Comparison of ENCODE assay signal across 18 mouse cellular contexts in genomic region chr6:144256500-144256899, GRCm38 (mm10).
DNase-seq lines count a peak whose midpoint lies in the region; ATAC-seq and TF ChIP-seq lines count a peak whose summit lies in the region.
"Had no signal": no experiment of that assay in that cellular context is flagged by ENCODE, and none has a peak within 500 bp of the region (broad histone marks: within the 10 kb centered on the region; RNA-seq: fewer than 3 reads in every experiment).

No protein-coding gene starts in this region.

- H3K79me2 ChIP-seq in liver, adult 2 months (ENCODE audit: control insufficient read depth, insufficient read depth, low read length), result no peaks in the 10 kb centered on the region

- no peaks in the 10 kb centered on the region for H3K27me3 ChIP-seq in liver, adult 2 months (ENCODE audit: control insufficient read depth, insufficient read depth, low read length)
- no peaks in the 10 kb centered on the region for H3K27me3 ChIP-seq in liver, embryonic 12.5 days (replicated peaks)
- H3K27me3 ChIP-seq: forebrain, embryonic 13.5 days; stomach, embryonic 15.5 days had no signal

- ATAC-seq in liver, embryonic 12.5 days, result no peak
- ATAC-seq: forebrain, embryonic 13.5 days; intestine, postnatal 0 days had no signal

- TF ChIP-seq CTCF in gastrocnemius, adult 2 months (IDR thresholded peaks at IDR 0.05), result no peak
- TF ChIP-seq CTCF in liver, adult 2 months (IDR thresholded peaks at IDR 0.05; ENCODE audit: low read depth, low read length), result no peak

- no peak overlapping the region for H3K4me2 ChIP-seq in liver, embryonic 12.5 days
- H3K4me2 ChIP-seq: forebrain, embryonic 13.5 days; liver, embryonic 11.5 days; stomach, embryonic 15.5 days had no signal

- no peak overlapping the region for H3K4me3 ChIP-seq in gastrocnemius, adult 2 months
- H3K4me3 ChIP-seq in liver, adult 2 months (ENCODE audit: insufficient read depth, low read depth, low read length), result no peak overlapping the region
- no peak overlapping the region for H3K4me3 ChIP-seq in liver, embryonic 12.5 days
- H3K4me3 ChIP-seq: forebrain, embryonic 13.5 days; heart, adult 2 months; stomach, embryonic 15.5 days had no signal

- DNase-seq in gastrocnemius, adult 2 months, result peak; percentile 37
- no peak for DNase-seq in gastrocnemius, postnatal 25 days
- peak; percentile 41 for DNase-seq in liver, adult 2 months (ENCODE audit: extremely low read depth, low read depth, low spot score)
- peak; percentile 54 for DNase-seq in retina, postnatal 1 day
- DNase-seq in retina, embryonic 14.5 days (ENCODE audit: low spot score), result no peak
- peak; percentile 21 for DNase-seq in skeletal muscle tissue, adult 2 months (ENCODE audit: low read depth, low spot score)
- DNase-seq in embryo, embryonic 10 days (ENCODE audit: low spot score), result no peak
- DNase-seq: adrenal gland, postnatal 10 days; B cell, adult 2 months; cerebellum, adult 11-12 months; right cerebral cortex, adult 18-20 months had no signal

- intact Hi-C loops in gastrocnemius, adult 2 months (cut with DNase I), result no loop called here

- no peak for TF ChIP-seq POLR2A in liver, adult 2 months (IDR thresholded peaks at IDR 0.05; ENCODE audit: extremely low read depth, insufficient read depth, low read length)

- no peak overlapping the region for H3K9ac ChIP-seq in liver, adult 2 months (ENCODE audit: low read depth, low read length)
- H3K9ac ChIP-seq in liver, embryonic 12.5 days, result no peak overlapping the region
- H3K9ac ChIP-seq: forebrain, embryonic 13.5 days; stomach, embryonic 15.5 days had no signal

- WGBS in liver, adult 2 months, result 47% methylated on average over 8 of the region's 8 CpGs
- WGBS in liver, embryonic 12.5 days (ENCODE audit: insufficient replicate concordance), result 64% methylated on average over 8 of the region's 8 CpGs

- H3K27ac ChIP-seq in gastrocnemius, adult 2 months, result no peak overlapping the region
- no peak overlapping the region for H3K27ac ChIP-seq in liver, adult 2 months (replicated peaks; ENCODE audit: insufficient read depth, low read depth, low read length)
- H3K27ac ChIP-seq in liver, embryonic 12.5 days, result no peak overlapping the region
- H3K27ac ChIP-seq: forebrain, embryonic 13.5 days; heart, adult 2 months; macrophage; stomach, embryonic 15.5 days had no signal

- H3K36me3 ChIP-seq in liver, adult 2 months (ENCODE audit: control insufficient read depth, insufficient read depth, low read length), result no peaks in the 10 kb centered on the region
- H3K36me3 ChIP-seq in liver, embryonic 12.5 days, result no peaks in the 10 kb centered on the region
- H3K36me3 ChIP-seq: stomach, embryonic 15.5 days had no signal

- peaks cover 2% of the 10 kb centered on the region; the same call in 1 of the 2 replicates for H3K4me1 ChIP-seq in liver, adult 2 months (ENCODE audit: control insufficient read depth, insufficient read depth, low read length)
- H3K4me1 ChIP-seq in liver, embryonic 12.5 days, result no peaks in the 10 kb centered on the region
- H3K4me1 ChIP-seq: stomach, embryonic 15.5 days had no signal

- no peaks in the 10 kb centered on the region for H3K9me3 ChIP-seq in liver, embryonic 12.5 days (replicated peaks)
- H3K9me3 ChIP-seq: forebrain, embryonic 13.5 days; stomach, embryonic 15.5 days had no signal

Comparison
In these comparisons a context has a peak if more than half of its experiments do, and no peak if none do; other contexts are left out.
1. DNase-seq: peak in gastrocnemius, adult 2 months (single experiment), liver, adult 2 months (single experiment), retina, postnatal 1 day (single experiment) and skeletal muscle tissue, adult 2 months (single experiment); none in gastrocnemius, postnatal 25 days (single experiment), retina, embryonic 14.5 days (single experiment) and embryo, embryonic 10 days (single experiment).